In the genomic region with DNA sequence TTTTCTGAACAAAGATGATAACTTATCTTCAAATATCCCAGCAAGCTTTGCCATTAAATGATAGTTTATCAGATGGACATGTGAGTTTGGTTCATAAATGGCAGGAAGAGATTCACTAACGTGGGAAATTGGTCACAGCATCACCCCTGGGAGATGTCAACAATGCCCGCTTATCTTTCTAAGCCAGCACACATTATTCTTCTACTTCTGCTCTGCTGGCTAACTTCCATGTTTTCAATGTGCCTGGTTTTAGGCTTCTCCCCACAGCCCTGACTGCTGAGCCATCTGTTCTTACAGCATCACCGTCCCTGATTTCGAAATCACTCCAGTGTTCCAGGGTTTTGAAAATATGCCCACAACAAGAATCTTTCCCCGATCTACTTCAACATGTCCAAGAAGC, we compare ENCODE assay signal across 11 mouse cellular contexts.
A peak's percentile ranks its signal among the peaks of the same experiment; 100 is the strongest.
DNase-seq lines count a peak whose midpoint lies in the region; TF ChIP-seq lines count a peak whose summit lies in the region.
"Had no signal": no experiment of that assay in that cellular context is flagged by ENCODE, and none has a peak within 500 bp of the region (broad histone marks: within the 10 kb centered on the region; RNA-seq: fewer than 3 reads in every experiment).

No protein-coding gene starts in this region.

- H3K4me3 ChIP-seq in kidney, adult 2 months (ENCODE audit: insufficient read depth, low read depth, low read length), result no peak overlapping the region
- H3K4me3 ChIP-seq: embryonic facial prominence, embryonic 13.5 days had no signal

- no peak overlapping the region for H3K27ac ChIP-seq in kidney, adult 2 months (ENCODE audit: insufficient read depth, low read depth, low read length)
- H3K27ac ChIP-seq: embryonic facial prominence, embryonic 13.5 days; macrophage had no signal

- TF ChIP-seq CTCF in kidney, adult 2 months (conservative IDR thresholded peaks at IDR 0.05; ENCODE audit: insufficient read depth, insufficient read length, low read depth, low read length), result no peak

- intact Hi-C loops in heart, postnatal 25 days (cut with DNase I), result no loop called here

- no peaks in the 10 kb centered on the region for H3K36me3 ChIP-seq in kidney, adult 2 months (ENCODE audit: control insufficient read depth, insufficient read depth, low read length)
- H3K36me3 ChIP-seq: embryonic facial prominence, embryonic 13.5 days had no signal

- DNase-seq in heart, adult 8-10 months (ENCODE audit: low spot score), result peak; percentile 57
- no peak for DNase-seq in heart, postnatal 25 days (ENCODE audit: low spot score)
- peak; percentile 48 for DNase-seq in NIH3T3 (ENCODE audit: low read depth)
- DNase-seq in cerebellum, postnatal 14 days, result peak; percentile 58 to 83
- peak; percentile 15 to 38 for DNase-seq in left cerebral cortex, adult 9 months (ENCODE audit: low spot score in 2 of 2)
- no peak for DNase-seq in urinary bladder, postnatal 4 days (ENCODE audit: low spot score in 2 of 2)
- DNase-seq in kidney, adult 2 months, result no peak
- no peak for DNase-seq in gastrocnemius, adult 8-10 months (ENCODE audit: low spot score in 2 of 2)

- H3K4me1 ChIP-seq in kidney, adult 2 months (ENCODE audit: control insufficient read depth, insufficient read depth, low read length), result no peaks in the 10 kb centered on the region
- H3K4me1 ChIP-seq: embryonic facial prominence, embryonic 13.5 days had no signal

- TF ChIP-seq POLR2A in kidney, adult 2 months (IDR thresholded peaks at IDR 0.05; ENCODE audit: low read depth, low read length), result no peak

- WGBS in kidney, adult 2 months, result 76% methylated on average over 5 of the region's 5 CpGs

- no peaks in the 10 kb centered on the region for H3K27me3 ChIP-seq in kidney, adult 2 months (replicated peaks; ENCODE audit: control insufficient read depth, insufficient read depth, low read length)
- H3K27me3 ChIP-seq: embryonic facial prominence, embryonic 13.5 days; Patski had no signal

Comparison
In these comparisons a context has a peak if more than half of its experiments do, and no peak if none do; other contexts are left out.
1. DNase-seq: peak in heart, adult 8-10 months (single experiment), NIH3T3 (single experiment), cerebellum, postnatal 14 days (2 of 2) and left cerebral cortex, adult 9 months (2 of 2); none in heart, postnatal 25 days (single experiment), urinary bladder, postnatal 4 days (0 of 2), kidney, adult 2 months (single experiment) and gastrocnemius, adult 8-10 months (0 of 2).